Mouse (Mus musculus) embryonic facial prominence, embryonic 13.5 days (tissue): Measurements from ENCODE around the gene Cfap77. TPM values are rescaled to one million over a fixed set of nuclear protein-coding genes. Genes with fewer than 3 reads are reported as not detected.
A peak's percentile ranks its signal among the peaks of the same experiment; 100 is the strongest.

Experiments used
- ATAC-seq: fragments of 200-750 bp; cut with Nextera tagmentation; 2 replicates; pipeline ENCODE4 v1.8.0; 2017; ENCODE audit warnings: low read depth; ENCODE audit not compliant: insufficient number of reproducible peaks, insufficient read depth, low FRiP score, low TSS enrichment
- H3K27ac ChIP-seq: fragments of 300-500 bp; sonication (generic); 2 replicates; pipeline ENCODE4 v1.5.1; 2015; ENCODE audit warnings: moderate library complexity, mild to moderate bottlenecking, inconsistent platforms
- H3K27me3 ChIP-seq: fragments of 300-500 bp; sonication (generic); 2 replicates; pipeline ENCODE4 v1.6.1; 2015; ENCODE audit warnings: mild to moderate bottlenecking, inconsistent platforms
- H3K36me3 ChIP-seq: fragments of 300-500 bp; sonication (generic); 2 replicates; pipeline ENCODE4 v1.6.1; 2015; ENCODE audit warnings: mild to moderate bottlenecking, inconsistent platforms
- H3K4me1 ChIP-seq: fragments of 300-500 bp; sonication (generic); 2 replicates; pipeline ENCODE4 v1.6.1; 2015; ENCODE audit warnings: inconsistent platforms
- H3K4me2 ChIP-seq: fragments of 300-500 bp; sonication (generic); 2 replicates; pipeline ENCODE4 v1.6.1; 2015; ENCODE audit warnings: moderate library complexity, mild to moderate bottlenecking, inconsistent platforms
- H3K4me3 ChIP-seq: fragments of 300-500 bp; sonication (generic); 2 replicates; pipeline ENCODE4 v1.5.1; 2015; ENCODE audit warnings: mild to moderate bottlenecking, inconsistent platforms
- H3K9ac ChIP-seq: fragments of 300-500 bp; sonication (generic); 2 replicates; pipeline ENCODE4 v1.6.1; 2015; ENCODE audit warnings: mild to moderate bottlenecking, inconsistent platforms
- H3K9me3 ChIP-seq: fragments of 300-500 bp; sonication (generic); 2 replicates; pipeline ENCODE4 v1.6.1; 2016; ENCODE audit warnings: inconsistent platforms
- WGBS: fragments of 180-500 bp; shearing (Covaris S2); methylation state at CpG from one replicate; pipeline ENCODE4 v1.1.7; 2015; ENCODE audit warnings: mixed read lengths; 5-methylcytosine and 5-hydroxymethylcytosine counted together
- polyA plus RNA-seq: library from polyadenylated mRNA; unstranded; fragments of >200 nt; fragmentation: Nextera tagmentation; extraction: Ambion mirVana; gene quantifications from 2 replicates; pipeline ENCODE4 v1.2.1, GENCODE M21; 2015

Cfap77 gene
- polyA plus RNA-seq, 1 experiment from 2014 or later = 0.39 TPM

GRCm38 (mm10) chr2:28909818-28910710, 144.8 kb downstream of the Cfap77 start:
- H3K9ac ChIP-seq = no peak overlapping the region
- no peak overlapping the region for H3K4me3 ChIP-seq
- peaks cover 25% of the 10 kb centered on the region for H3K4me1 ChIP-seq
- ATAC-seq = no peak
- no peaks in the 10 kb centered on the region for H3K9me3 ChIP-seq
- H3K27me3 ChIP-seq = peaks cover 96% of the 10 kb centered on the region
- WGBS = 5% methylated on average over 25 of the region's 25 CpGs
- H3K27ac ChIP-seq = no peak overlapping the region
- H3K36me3 ChIP-seq = peaks cover 14% of the 10 kb centered on the region
- no peak overlapping the region for H3K4me2 ChIP-seq

- no peak for ATAC-seq
- H3K27me3 ChIP-seq = peaks cover 89% of the 10 kb centered on the region
- no peak overlapping the region for H3K9ac ChIP-seq
- peak overlapping the region; percentile 7 for H3K4me3 ChIP-seq
- peaks cover 25% of the 10 kb centered on the region for H3K4me1 ChIP-seq
- H3K4me2 ChIP-seq = no peak overlapping the region
- H3K36me3 ChIP-seq = peaks cover 21% of the 10 kb centered on the region
- H3K9me3 ChIP-seq = no peaks in the 10 kb centered on the region
- H3K27ac ChIP-seq = no peak overlapping the region
- 1% methylated on average over 41 of the region's 41 CpGs for WGBS
These were observed 145.6 kb downstream of the Cfap77 start for GRCm38 (mm10) chr2:28909186-28909817.

- H3K27ac ChIP-seq = no peak overlapping the region
- H3K4me2 ChIP-seq = peak overlapping the region; percentile 42
- H3K9me3 ChIP-seq = no peaks in the 10 kb centered on the region
- H3K4me3 ChIP-seq = peak overlapping the region; percentile 21
- H3K4me1 ChIP-seq = peaks cover 25% of the 10 kb centered on the region
- 1% methylated on average over 39 of the region's 39 CpGs for WGBS
- ATAC-seq = no peak
- H3K9ac ChIP-seq = no peak overlapping the region
- peaks cover 21% of the 10 kb centered on the region for H3K36me3 ChIP-seq
- peaks cover 81% of the 10 kb centered on the region for H3K27me3 ChIP-seq
These were observed 146.3 kb downstream of the Cfap77 start for GRCm38 (mm10) chr2:28908389-28909153.

GRCm38 (mm10) chr2:28907691-28908388, 147.0 kb downstream of the Cfap77 start:
- 3% methylated on average over 10 of the region's 10 CpGs for WGBS
- Histone ChIP-seq H3K4me1 (peaks cover 25% of the 10 kb centered on the region), H3K9me3 (no peaks in the 10 kb centered on the region), H3K27me3 (peaks cover 74% of the 10 kb centered on the region), H3K9ac (no peak overlapping the region), H3K4me3 (peak overlapping the region; percentile 21), H3K36me3 (peaks cover 21% of the 10 kb centered on the region), H3K4me2 (peak overlapping the region; percentile 42), H3K27ac (no peak overlapping the region)
- no peak for ATAC-seq

- H3K27me3 ChIP-seq = peaks cover 51% of the 10 kb centered on the region
- no peak overlapping the region for H3K9ac ChIP-seq
- WGBS = 59% methylated on average over 4 of the region's 4 CpGs
- peaks cover 36% of the 10 kb centered on the region for H3K36me3 ChIP-seq
- no peak overlapping the region for H3K4me3 ChIP-seq
- no peak overlapping the region for H3K4me2 ChIP-seq
- no peak for ATAC-seq
- H3K9me3 ChIP-seq = no peaks in the 10 kb centered on the region
- no peak overlapping the region for H3K27ac ChIP-seq
- H3K4me1 ChIP-seq = peaks cover 19% of the 10 kb centered on the region
These were observed 149.3 kb downstream of the Cfap77 start for GRCm38 (mm10) chr2:28905561-28905960.

- no peak overlapping the region for H3K9ac ChIP-seq
- 81% methylated on average over 9 of the region's 9 CpGs for WGBS
- H3K4me2 ChIP-seq = no peak overlapping the region
- no peak overlapping the region for H3K27ac ChIP-seq
- peaks cover 44% of the 10 kb centered on the region for H3K27me3 ChIP-seq
- ATAC-seq = no peak
- H3K9me3 ChIP-seq = no peaks in the 10 kb centered on the region
- H3K4me3 ChIP-seq = no peak overlapping the region
- H3K4me1 ChIP-seq = peaks cover 19% of the 10 kb centered on the region
- H3K36me3 ChIP-seq = peaks cover 43% of the 10 kb centered on the region
These were observed 150.1 kb downstream of the Cfap77 start for GRCm38 (mm10) chr2:28904786-28905185.

- Histone ChIP-seq H3K4me1 (peaks cover 12% of the 10 kb centered on the region), H3K27ac (no peak overlapping the region), H3K4me2 (no peak overlapping the region), H3K27me3 (peaks cover 34% of the 10 kb centered on the region), H3K36me3 (peaks cover 48% of the 10 kb centered on the region), H3K9me3 (no peaks in the 10 kb centered on the region), H3K4me3 (no peak overlapping the region), H3K9ac (no peak overlapping the region)
- WGBS = 82% methylated on average over 5 of the region's 5 CpGs
- ATAC-seq = no peak
These were observed 151.0 kb downstream of the Cfap77 start for GRCm38 (mm10) chr2:28903871-28904270.

GRCm38 (mm10) chr2:28902291-28902690, 152.6 kb downstream of the Cfap77 start:
- 89% methylated on average over 8 of the region's 8 CpGs for whole genome bisulfite sequencing
- no peak overlapping the region for H3K9ac ChIP-seq
- H3K4me2 ChIP-seq = no peak overlapping the region
- no peak overlapping the region for H3K27ac ChIP-seq
- no peaks in the 10 kb centered on the region for H3K9me3 ChIP-seq
- H3K4me3 ChIP-seq = no peak overlapping the region
- ATAC-seq = no peak
- H3K27me3 ChIP-seq = peaks cover 19% of the 10 kb centered on the region
- no peaks in the 10 kb centered on the region for H3K4me1 ChIP-seq
- peaks cover 56% of the 10 kb centered on the region for H3K36me3 ChIP-seq

GRCm38 (mm10) chr2:28897340-28897899, 157.4 kb downstream of the Cfap77 start:
- H3K36me3 ChIP-seq = peaks cover 77% of the 10 kb centered on the region
- no peak for ATAC-seq
- H3K9me3 ChIP-seq = no peaks in the 10 kb centered on the region
- no peaks in the 10 kb centered on the region for H3K27me3 ChIP-seq
- no peak overlapping the region for H3K27ac ChIP-seq
- no peak overlapping the region for H3K4me3 ChIP-seq
- 81% methylated on average over 4 of the region's 4 CpGs for WGBS
- H3K4me2 ChIP-seq = no peak overlapping the region
- no peak overlapping the region for H3K9ac ChIP-seq
- no peaks in the 10 kb centered on the region for H3K4me1 ChIP-seq

- no peaks in the 10 kb centered on the region for H3K27me3 ChIP-seq
- 82% methylated on average over 7 of the region's 7 CpGs for WGBS
- H3K36me3 ChIP-seq = peaks cover 80% of the 10 kb centered on the region
- no peaks in the 10 kb centered on the region for H3K4me1 ChIP-seq
- H3K4me3 ChIP-seq = no peak overlapping the region
- no peak overlapping the region for H3K27ac ChIP-seq
- no peak overlapping the region for H3K9ac ChIP-seq
- no peak for ATAC-seq
- no peak overlapping the region for H3K4me2 ChIP-seq
- no peaks in the 10 kb centered on the region for H3K9me3 ChIP-seq
These were observed 159.0 kb downstream of the Cfap77 start for GRCm38 (mm10) chr2:28895876-28896275.

- Histone ChIP-seq H3K9ac (no peak overlapping the region), H3K36me3 (peaks cover 84% of the 10 kb centered on the region), H3K4me3 (no peak overlapping the region), H3K27ac (no peak overlapping the region), H3K27me3 (no peaks in the 10 kb centered on the region), H3K4me2 (no peak overlapping the region), H3K9me3 (no peaks in the 10 kb centered on the region), H3K4me1 (no peaks in the 10 kb centered on the region)
- ATAC-seq = no peak
- WGBS = 67% methylated on average over 6 of the region's 6 CpGs
These were observed 161.3 kb downstream of the Cfap77 start for GRCm38 (mm10) chr2:28893526-28893925.
